Mouse (Mus musculus): ENCODE measurements around the gene Abr.

Abr gene

GRCm38 (mm10) chr11:76516951-76517350, 105.2 kb downstream of the Abr start:
- DNase-seq: no peak

GRCm38 (mm10) chr11:76515123-76515522, 107.0 kb downstream of the Abr start:
- no peak for DNase-seq

GRCm38 (mm10) chr11:76510977-76511376, 111.1 kb downstream of the Abr start:
- peak in 1 of 2 experiments; percentile 53 for DNase-seq

GRCm38 (mm10) chr11:76509751-76510723, 112.1 kb downstream of the Abr start:
- DNase-seq: no peak

GRCm38 (mm10) chr11:76508831-76509595, 113.1 kb downstream of the Abr start:
- DNase-seq: no peak

GRCm38 (mm10) chr11:76508125-76508524, 114.0 kb downstream of the Abr start:
- no peak for DNase-seq

GRCm38 (mm10) chr11:76507302-76508124, 114.6 kb downstream of the Abr start:
- no peak for DNase-seq

GRCm38 (mm10) chr11:76506514-76507228, 115.4 kb downstream of the Abr start:
- peak; percentile 71 to 74 for DNase-seq

- DNase-seq: no peak
Measured at GRCm38 (mm10) chr11:76505106-76505505, 117.0 kb downstream of the Abr start.

- DNase-seq: no peak
Measured at GRCm38 (mm10) chr11:76504058-76504457, 118.1 kb downstream of the Abr start.

GRCm38 (mm10) chr11:76499987-76500386, 122.1 kb downstream of the Abr start:
- DNase-seq: no peak

GRCm38 (mm10) chr11:76499564-76499963, 122.5 kb downstream of the Abr start:
- peak in 1 of 2 experiments; percentile 48 for DNase-seq

- DNase-seq: peak in 1 of 2 experiments; percentile 43
Measured at GRCm38 (mm10) chr11:76497769-76498152, 124.4 kb downstream of the Abr start.

- DNase-seq: no peak
Measured at GRCm38 (mm10) chr11:76497066-76497768, 124.9 kb downstream of the Abr start.

GRCm38 (mm10) chr11:76496086-76496771, 125.9 kb downstream of the Abr start:
- peak; percentile 64 to 80 for DNase-seq

- peak in 1 of 2 experiments; percentile 41 for DNase-seq
Measured at GRCm38 (mm10) chr11:76495127-76496028, 126.7 kb downstream of the Abr start.

GRCm38 (mm10) chr11:76494360-76495126, 127.6 kb downstream of the Abr start:
- peak; percentile 92 to 95 for DNase-seq

GRCm38 (mm10) chr11:76493811-76494274, 128.3 kb downstream of the Abr start:
- DNase-seq: peak in 1 of 2 experiments; percentile 31

- DNase-seq: no peak
Measured at GRCm38 (mm10) chr11:76493167-76493566, 128.9 kb downstream of the Abr start.

Data from kidney, postnatal 36 days (tissue).